Mouse (Mus musculus) left cerebral cortex, postnatal 25 days (tissue): Measurements from ENCODE around the gene Zfp697. TPM values are rescaled to one million over a fixed set of nuclear protein-coding genes. Genes with fewer than 3 reads are reported as not detected.
A peak's percentile ranks its signal among the peaks of the same experiment; 100 is the strongest.
"Not testable (repeated sequence)": the region's sequence is repeated elsewhere in the genome, so short reads cannot be mapped to it uniquely, and the experiment has no call there.

Experiments
- DNase-seq, 2 experiments: peaks; one replicate each; pipeline ENCODE4 v3.0.0; 2022; ENCODE audit warnings: low spot score in 2 of 2, mixed read lengths in 1 of 2
- intact Hi-C: fragments of 180-260 bp; cut with DNase I; formaldehyde crosslinking; loops from one replicate; pipeline ENCODE4 v1.15.1; 2025
- total RNA-seq, 2 experiments: library from RNA; stranded (reverse); gene quantifications; 2 replicates each; pipeline ENCODE4 v1.2.3; 2021

Zfp697 gene
- total RNA-seq, 2 experiments from 2014 or later: 33.6 to 34.9 TPM

- intact Hi-C loops: no loop called here
- DNase-seq: no peak
These were observed 32.0 kb downstream of the Zfp697 start for GRCm38 (mm10) chr3:98414296-98414695.

GRCm38 (mm10) chr3:98416426-98417250, 34.4 kb downstream of the Zfp697 start:
- DNase-seq: no peak
- intact Hi-C loops: loop anchor here (5.0 kb wide), 1 partner anchor 716 kb away; no protein-coding TSS in a partner anchor

GRCm38 (mm10) chr3:98417328-98417727, 35.1 kb downstream of the Zfp697 start:
- peak; percentile 74 to 94 for DNase-seq
- intact Hi-C loops: loop anchor here (5.0 kb wide), 1 partner anchor 715 kb away; no protein-coding TSS in a partner anchor

GRCm38 (mm10) chr3:98418991-98419785, 36.9 kb downstream of the Zfp697 start:
- peak in 1 of 2 experiments; percentile 85 for DNase-seq

GRCm38 (mm10) chr3:98419786-98420070, 37.5 kb downstream of the Zfp697 start:
- intact Hi-C loops: loop anchor here (2.0 to 10.0 kb wide), 3 partner anchors 37 to 713 kb away; partner anchors contain the start of gene Zfp697
- DNase-seq: no peak

More at GRCm38 (mm10) chr3:98418991-98419785, 36.9 kb downstream of the Zfp697 start:
- intact Hi-C loops: loop anchor here (2.0 to 5.0 kb wide), 2 partner anchors 36 to 713 kb away; partner anchors contain the start of gene Zfp697

- DNase-seq: no peak
- intact Hi-C loops: loop anchor here (10.0 kb wide), 1 partner anchor 498 kb away; no protein-coding TSS in a partner anchor
These were observed 40.7 kb downstream of the Zfp697 start for GRCm38 (mm10) chr3:98422926-98423325.

- intact Hi-C loops: loop anchor here (2.0 to 10.0 kb wide), 2 partner anchors 44 to 502 kb away; partner anchors contain the start of gene Zfp697
- no peak for DNase-seq
These were observed 44.5 kb downstream of the Zfp697 start for GRCm38 (mm10) chr3:98426749-98427148.

GRCm38 (mm10) chr3:98427260-98427599, 45.0 kb downstream of the Zfp697 start:
- no peak for DNase-seq

GRCm38 (mm10) chr3:98427600-98428448, 45.6 kb downstream of the Zfp697 start:
- intact Hi-C loops: loop anchor here (2.0 to 10.0 kb wide), 2 partner anchors 45 to 503 kb away; partner anchors contain the start of gene Zfp697

More at GRCm38 (mm10) chr3:98427260-98427599, 45.0 kb downstream of the Zfp697 start:
- intact Hi-C loops: loop anchor here (2.0 to 10.0 kb wide), 2 partner anchors 44 to 502 kb away; partner anchors contain the start of gene Zfp697

GRCm38 (mm10) chr3:98428449-98428775, 46.2 kb downstream of the Zfp697 start:
- DNase-seq: peak in 1 of 2 experiments; percentile 40
- intact Hi-C loops: loop anchor here (10.0 kb wide), 1 partner anchor 504 kb away; no protein-coding TSS in a partner anchor

More at GRCm38 (mm10) chr3:98427600-98428448, 45.6 kb downstream of the Zfp697 start:
- peak; percentile 83 to 86 for DNase-seq

GRCm38 (mm10) chr3:98428928-98429525, 46.8 kb downstream of the Zfp697 start:
- DNase-seq: peak in 1 of 2 experiments; percentile 2
- intact Hi-C loops: loop anchor here (10.0 kb wide), 1 partner anchor 504 kb away; no protein-coding TSS in a partner anchor

GRCm38 (mm10) chr3:98434088-98434816, 52.0 kb downstream of the Zfp697 start:
- no peak for DNase-seq
- intact Hi-C loops: no loop called here

- no peak for DNase-seq
- intact Hi-C loops: no loop called here
These were observed 52.8 kb downstream of the Zfp697 start for GRCm38 (mm10) chr3:98435030-98435429.

- intact Hi-C loops: loop anchor here (2.0 kb wide), 1 partner anchor 79 kb away; no protein-coding TSS in a partner anchor
- not testable (repeated sequence) for DNase-seq
These were observed 60.0 kb downstream of the Zfp697 start for GRCm38 (mm10) chr3:98442245-98442644.

- intact Hi-C loops: loop anchor here (2.0 kb wide), 1 partner anchor 80 kb away; no protein-coding TSS in a partner anchor
- DNase-seq: peak in 1 of 2 experiments; percentile 1
These were observed 61.0 kb downstream of the Zfp697 start for GRCm38 (mm10) chr3:98443149-98443779.

- intact Hi-C loops: loop anchor here (2.0 kb wide), 1 partner anchor 81 kb away; no protein-coding TSS in a partner anchor
- DNase-seq: not testable (repeated sequence)
These were observed 61.7 kb downstream of the Zfp697 start for GRCm38 (mm10) chr3:98443924-98444323.

- intact Hi-C loops, DNase-seq: not testable (repeated sequence)
These were observed 71.5 kb downstream of the Zfp697 start for GRCm38 (mm10) chr3:98453786-98454185.
